Mouse (Mus musculus) myocyte (in vitro differentiated cells): ENCODE results near the gene Ptges2. TPM values are rescaled to one million over a fixed set of nuclear protein-coding genes. Genes with fewer than 3 reads are reported as not detected.
A peak's percentile ranks its signal among the peaks of the same experiment; 100 is the strongest.

Experiments used
- H3K27me3 ChIP-seq: one replicate; pipeline ENCODE4 v1.6.1; 2011; ENCODE audit not compliant: control insufficient read depth, insufficient read depth, insufficient read length
- H3K36me3 ChIP-seq: one replicate; pipeline ENCODE4 v1.6.1; 2011; ENCODE audit not compliant: control insufficient read depth, insufficient read depth
- H3K4me2 ChIP-seq: one replicate; pipeline ENCODE4 v1.6.1; 2011; ENCODE audit warnings: low read depth, control low read depth
- H3K4me3 ChIP-seq: one replicate; pipeline ENCODE4 v1.5.1; 2011; ENCODE audit warnings: mild to moderate bottlenecking, control low read depth, moderate library complexity
- H3K79me2 ChIP-seq: one replicate; pipeline ENCODE4 v1.6.1; 2011; ENCODE audit not compliant: control insufficient read depth, insufficient read depth
- H3ac ChIP-seq: one replicate; pipeline ENCODE4 v1.6.1; 2011; ENCODE audit not compliant: control insufficient read depth, insufficient read length
- CEBPB ChIP-seq: IDR thresholded peaks from 2 replicates; pipeline ENCODE4 v1.6.1; 2011; ENCODE audit warnings: mild to moderate bottlenecking, moderate library complexity; ENCODE audit not compliant: poor library complexity, insufficient read depth, severe bottlenecking
- E2F4 ChIP-seq: IDR thresholded peaks from one replicate; pipeline ENCODE4 v1.6.1; 2011; ENCODE audit warnings: mild to moderate bottlenecking, control low read depth, moderate library complexity; ENCODE audit not compliant: insufficient read depth
- MAX ChIP-seq: IDR thresholded peaks from one replicate; pipeline ENCODE4 v1.6.1; 2011; ENCODE audit warnings: low read depth, mild to moderate bottlenecking, control low read depth
- MYOD1 ChIP-seq, 3 experiments: IDR thresholded peaks; one replicate each; pipeline ENCODE4 v1.6.1; 2011; ENCODE audit warnings: control low read depth in 2 of 3, low read depth in 2 of 3, mild to moderate bottlenecking in 2 of 3, moderate library complexity in 1 of 3; ENCODE audit not compliant: insufficient read length in 2 of 3, control insufficient read depth in 1 of 3
- MYOG ChIP-seq, 3 experiments: IDR thresholded peaks; one replicate each; pipeline ENCODE4 v1.6.1; 2011; ENCODE audit warnings: control low read depth in 2 of 3, low read depth in 2 of 3, mild to moderate bottlenecking in 2 of 3; ENCODE audit not compliant: insufficient read length in 2 of 3, control insufficient read depth in 1 of 3, insufficient read depth in 1 of 3
- POLR2A ChIP-seq: IDR thresholded peaks from one replicate; pipeline ENCODE4 v1.6.1; 2011; ENCODE audit warnings: low read depth, mild to moderate bottlenecking, control low read depth, moderate library complexity; ENCODE audit not compliant: insufficient read length
- POLR2AphosphoS2 ChIP-seq: IDR thresholded peaks from one replicate; pipeline ENCODE4 v1.6.1; 2011; ENCODE audit warnings: low read depth, control low read depth; ENCODE audit not compliant: insufficient read length
- REST ChIP-seq: IDR thresholded peaks from one replicate; pipeline ENCODE4 v1.6.1; 2011; ENCODE audit warnings: mild to moderate bottlenecking, control low read depth, moderate library complexity; ENCODE audit not compliant: insufficient read depth, insufficient read length
- SRF ChIP-seq: IDR thresholded peaks from one replicate; pipeline ENCODE4 v1.6.1; 2011; ENCODE audit warnings: low read depth; ENCODE audit not compliant: control insufficient read depth, insufficient read length
- TCF12 ChIP-seq: IDR thresholded peaks from one replicate; pipeline ENCODE4 v1.6.1; 2011; ENCODE audit warnings: mild to moderate bottlenecking, control low read depth; ENCODE audit not compliant: poor library complexity, insufficient read depth, severe bottlenecking
- TCF3 ChIP-seq: IDR thresholded peaks from one replicate; pipeline ENCODE4 v1.6.1; 2011; ENCODE audit warnings: low read depth, control low read depth; ENCODE audit not compliant: insufficient read length
- USF1 ChIP-seq: IDR thresholded peaks from one replicate; pipeline ENCODE4 v1.6.1; 2011; ENCODE audit warnings: low read depth, mild to moderate bottlenecking, control low read depth, moderate library complexity
- polyA plus RNA-seq: library from polyadenylated mRNA; unstranded; fragments of >200 nt; fragmentation: generic; extraction: Trizol; gene quantifications from one replicate; pipeline ENCODE4 v1.2.1, GENCODE M21; 2012; ENCODE audit warnings: missing spikeins

Gene Ptges2
- polyA plus RNA-seq, 1 experiment: 50.6 TPM

- Histone ChIP-seq H3K36me3 (peaks cover 6% of the 10 kb centered on the region), H3K79me2 (peaks cover 50% of the 10 kb centered on the region), H3K4me2 (peak overlapping the region; percentile 98), H3K27me3 (no peaks in the 10 kb centered on the region), H3K4me3 (peak overlapping the region; percentile 23), H3ac (no peak overlapping the region)
- TF ChIP-seq POLR2AphosphoS2 (no peak), CEBPB (peak; percentile 70), MYOD1 (IDR thresholded peaks at IDR 0.05; ENCODE audit: control insufficient read depth in 1 of 3, insufficient read length in 2 of 3, low read depth in 2 of 3) (no peak), E2F4 (no peak), MAX (no peak), MYOG (IDR thresholded peaks at IDR 0.05; ENCODE audit: control insufficient read depth in 1 of 3, insufficient read depth in 1 of 3, insufficient read length in 2 of 3, low read depth in 2 of 3) (no peak), SRF (no peak), TCF12 (no peak), USF1 (no peak), REST (no peak), TCF3 (no peak), POLR2A (peak; percentile 38)
Measured at GRCm38 (mm10) chr2:32423481-32424331, 28.0 kb downstream of the Ptges2 start.

- Histone ChIP-seq H3K4me3 (no peak overlapping the region), H3ac (no peak overlapping the region)
Measured at GRCm38 (mm10) chr2:32424796-32425195, 29.1 kb downstream of the Ptges2 start.

GRCm38 (mm10) chr2:32425568-32425967 is 29.9 kb downstream of the Ptges2 start:
- no peaks in the 10 kb centered on the region for H3K27me3 ChIP-seq
- peaks cover 63% of the 10 kb centered on the region for H3K79me2 ChIP-seq

More at GRCm38 (mm10) chr2:32424796-32425195, 29.1 kb downstream of the Ptges2 start:
- Histone ChIP-seq H3K27me3 (no peaks in the 10 kb centered on the region), H3K79me2 (peaks cover 56% of the 10 kb centered on the region), H3K4me2 (peak overlapping the region; percentile 98), H3K36me3 (peaks cover under 1% of the 10 kb centered on the region)
- TF ChIP-seq MYOD1 (IDR thresholded peaks at IDR 0.05; ENCODE audit: control insufficient read depth in 1 of 3, insufficient read length in 2 of 3, low read depth in 2 of 3): no peak
- no peak for TF ChIP-seq E2F4

GRCm38 (mm10) chr2:32426141-32426540 is 30.4 kb downstream of the Ptges2 start:
- Histone ChIP-seq H3K4me3 (no peak overlapping the region), H3K4me2 (no peak overlapping the region), H3K27me3 (no peaks in the 10 kb centered on the region), H3ac (no peak overlapping the region), H3K36me3 (no peaks in the 10 kb centered on the region), H3K79me2 (peaks cover 65% of the 10 kb centered on the region)
- TF ChIP-seq SRF (no peak), USF1 (no peak), CEBPB (no peak), TCF12 (no peak), E2F4 (no peak), POLR2AphosphoS2 (no peak), REST (no peak), TCF3 (no peak), POLR2A (no peak), MYOG (IDR thresholded peaks at IDR 0.05; ENCODE audit: control insufficient read depth in 1 of 3, insufficient read depth in 1 of 3, insufficient read length in 2 of 3, low read depth in 2 of 3) (no peak), MAX (no peak)

More at GRCm38 (mm10) chr2:32425568-32425967, 29.9 kb downstream of the Ptges2 start:
- TF ChIP-seq TCF3 (no peak), USF1 (no peak), MYOD1 (IDR thresholded peaks at IDR 0.05; ENCODE audit: control insufficient read depth in 1 of 3, insufficient read length in 2 of 3, low read depth in 2 of 3) (no peak), E2F4 (no peak), POLR2A (no peak), REST (no peak), MYOG (IDR thresholded peaks at IDR 0.05; ENCODE audit: control insufficient read depth in 1 of 3, insufficient read depth in 1 of 3, insufficient read length in 2 of 3, low read depth in 2 of 3) (no peak), POLR2AphosphoS2 (no peak), MAX (no peak), TCF12 (no peak), SRF (no peak), CEBPB (no peak)
- Histone ChIP-seq H3ac (no peak overlapping the region), H3K4me3 (no peak overlapping the region), H3K36me3 (no peaks in the 10 kb centered on the region), H3K4me2 (no peak overlapping the region)

GRCm38 (mm10) chr2:32427720-32428119 is 32.0 kb downstream of the Ptges2 start:
- TF ChIP-seq TCF3: no peak
- TF ChIP-seq MAX: no peak
- no peak for TF ChIP-seq REST
- no peak for TF ChIP-seq TCF12
- no peak for TF ChIP-seq E2F4
- Histone ChIP-seq H3K36me3 (no peaks in the 10 kb centered on the region), H3K4me3 (no peak overlapping the region), H3K79me2 (peaks cover 60% of the 10 kb centered on the region), H3ac (no peak overlapping the region), H3K27me3 (no peaks in the 10 kb centered on the region), H3K4me2 (peak overlapping the region; percentile 86)
